Mouse (Mus musculus) heart, embryonic 11.5 days (tissue): ENCODE measurements around the gene Slc25a53. TPM values are rescaled to one million over a fixed set of nuclear protein-coding genes. Genes with fewer than 3 reads are reported as not detected.

ENCODE experiments used
- ATAC-seq: fragments of 200-750 bp; cut with Nextera tagmentation; replicated peaks from 2 replicates; pipeline ENCODE4 v1.8.0; 2017; ENCODE audit warnings: moderate library complexity; ENCODE audit not compliant: insufficient number of reproducible peaks, low FRiP score, low TSS enrichment
- H3K27ac ChIP-seq: fragments of 300-500 bp; sonication (generic); 2 replicates; pipeline ENCODE4 v1.5.1; 2014; ENCODE audit warnings: mild to moderate bottlenecking, low read depth, low read length
- H3K27me3 ChIP-seq: fragments of 300-500 bp; sonication (generic); 2 replicates; pipeline ENCODE4 v1.6.1; 2014; ENCODE audit warnings: mild to moderate bottlenecking, low read length, mixed read lengths; ENCODE audit not compliant: control insufficient read depth, insufficient read depth
- H3K36me3 ChIP-seq: fragments of 300-500 bp; sonication (generic); 2 replicates; pipeline ENCODE4 v1.6.1; 2014; ENCODE audit warnings: mild to moderate bottlenecking, low read length, moderate library complexity, mixed read lengths; ENCODE audit not compliant: control insufficient read depth, insufficient read depth
- H3K4me1 ChIP-seq: fragments of 300-500 bp; sonication (generic); 2 replicates; pipeline ENCODE4 v1.6.1; 2014; ENCODE audit warnings: low read length; ENCODE audit not compliant: control insufficient read depth, insufficient read depth
- H3K4me2 ChIP-seq: fragments of 300-500 bp; sonication (generic); 2 replicates; pipeline ENCODE4 v1.6.1; 2014; ENCODE audit warnings: mild to moderate bottlenecking, moderate library complexity
- H3K4me3 ChIP-seq: fragments of 300-500 bp; sonication (generic); 2 replicates; pipeline ENCODE4 v1.5.1; 2014; ENCODE audit warnings: low read depth, low read length
- H3K9ac ChIP-seq: fragments of 300-500 bp; sonication (generic); 2 replicates; pipeline ENCODE4 v1.6.1; 2014; ENCODE audit warnings: mild to moderate bottlenecking, low read depth, low read length, moderate library complexity
- H3K9me3 ChIP-seq: fragments of 300-500 bp; sonication (generic); replicated peaks from 2 replicates; pipeline ENCODE4 v1.6.1; 2016; ENCODE audit warnings: low read length; ENCODE audit not compliant: control insufficient read depth
- WGBS: fragments of 180-500 bp; shearing (Covaris S2); extraction: QIAGEN DNeasy Blood & Tissue Kit; methylation state at CpG from one replicate; pipeline ENCODE4 v1.1.7; 2014; ENCODE audit not compliant: insufficient replicate concordance; 5-methylcytosine and 5-hydroxymethylcytosine counted together
- polyA plus RNA-seq: library from polyadenylated mRNA; unstranded; fragments of >200 nt; fragmentation: Nextera tagmentation; extraction: Ambion mirVana; gene quantifications from 2 replicates; pipeline ENCODE4 v1.2.1, GENCODE M21; 2014

The Slc25a53 gene
- polyA plus RNA-seq, 1 experiment from 2014 or later: 5.5 TPM

GRCm38 (mm10) chrX:137030916-137031315 lies 7.2 kb downstream of the Slc25a53 start:
- no peaks in the 10 kb centered on the region for H3K36me3 ChIP-seq
- H3K4me3 ChIP-seq: no peak overlapping the region
- no peaks in the 10 kb centered on the region for H3K27me3 ChIP-seq
- 98% methylated on average over 8 of the region's 8 CpGs for WGBS
- H3K4me2 ChIP-seq: no peak overlapping the region
- no peaks in the 10 kb centered on the region for H3K4me1 ChIP-seq
- no peak overlapping the region for H3K9ac ChIP-seq
- no peak overlapping the region for H3K27ac ChIP-seq
- ATAC-seq: no peak
- H3K9me3 ChIP-seq: no peaks in the 10 kb centered on the region

GRCm38 (mm10) chrX:137019310-137019709 lies 18.8 kb downstream of the Slc25a53 start:
- H3K4me1 ChIP-seq: no peaks in the 10 kb centered on the region
- H3K9me3 ChIP-seq: no peaks in the 10 kb centered on the region
- H3K36me3 ChIP-seq: no peaks in the 10 kb centered on the region
- H3K4me3 ChIP-seq: no peak overlapping the region
- H3K27ac ChIP-seq: no peak overlapping the region
- no peak for ATAC-seq
- no peak overlapping the region for H3K9ac ChIP-seq
- 24% methylated on average over 1 of the region's 1 CpGs for WGBS
- no peaks in the 10 kb centered on the region for H3K27me3 ChIP-seq
- H3K4me2 ChIP-seq: no peak overlapping the region

- no peaks in the 10 kb centered on the region for H3K27me3 ChIP-seq
- H3K9me3 ChIP-seq: no peaks in the 10 kb centered on the region
- whole genome bisulfite sequencing: 65% methylated on average over 1 of the region's 1 CpGs
- no peaks in the 10 kb centered on the region for H3K4me1 ChIP-seq
- no peak for ATAC-seq
- no peak overlapping the region for H3K4me2 ChIP-seq
- H3K4me3 ChIP-seq: no peak overlapping the region
- H3K36me3 ChIP-seq: no peaks in the 10 kb centered on the region
- no peak overlapping the region for H3K27ac ChIP-seq
- no peak overlapping the region for H3K9ac ChIP-seq
Observed at GRCm38 (mm10) chrX:137017668-137018067, 20.4 kb downstream of the Slc25a53 start.

- no peak for ATAC-seq
Observed at GRCm38 (mm10) chrX:137015099-137015709, 22.9 kb downstream of the Slc25a53 start.

GRCm38 (mm10) chrX:136996256-136996655 lies 41.8 kb downstream of the Slc25a53 start:
- Histone ChIP-seq H3K36me3 (no peaks in the 10 kb centered on the region), H3K4me3 (no peak overlapping the region), H3K9me3 (no peaks in the 10 kb centered on the region), H3K27me3 (peaks cover 12% of the 10 kb centered on the region), H3K4me2 (no peak overlapping the region), H3K9ac (no peak overlapping the region), H3K4me1 (no peaks in the 10 kb centered on the region), H3K27ac (no peak overlapping the region)
- WGBS: 64% methylated on average over 2 of the region's 2 CpGs
- no peak for ATAC-seq

More at GRCm38 (mm10) chrX:137015099-137015709, 22.9 kb downstream of the Slc25a53 start:
- H3K4me3 ChIP-seq: no peak overlapping the region
- H3K9me3 ChIP-seq: no peaks in the 10 kb centered on the region
- H3K27ac ChIP-seq: no peak overlapping the region
- H3K36me3 ChIP-seq: no peaks in the 10 kb centered on the region
- no peak overlapping the region for H3K4me2 ChIP-seq
- H3K4me1 ChIP-seq: no peaks in the 10 kb centered on the region
- 52% methylated on average over 6 of the region's 6 CpGs for WGBS
- H3K9ac ChIP-seq: no peak overlapping the region
- no peaks in the 10 kb centered on the region for H3K27me3 ChIP-seq

GRCm38 (mm10) chrX:136993641-136994040 lies 44.5 kb downstream of the Slc25a53 start:
- H3K4me3 ChIP-seq: no peak overlapping the region
- H3K9me3 ChIP-seq: no peaks in the 10 kb centered on the region
- ATAC-seq: no peak
- peaks cover 12% of the 10 kb centered on the region for H3K27me3 ChIP-seq
- peak overlapping the region; percentile 68 for H3K4me2 ChIP-seq
- 37% methylated on average over 14 of the region's 14 CpGs for WGBS
- H3K4me1 ChIP-seq: no peaks in the 10 kb centered on the region
- H3K9ac ChIP-seq: no peak overlapping the region
- H3K36me3 ChIP-seq: no peaks in the 10 kb centered on the region
- no peak overlapping the region for H3K27ac ChIP-seq

GRCm38 (mm10) chrX:136992978-136993547 lies 45.0 kb downstream of the Slc25a53 start, which contains the start of gene Zcchc18:
TSS of gene Zcchc18 (plus strand) at chrX:136993155.
- Histone ChIP-seq H3K4me3 (peak within 1 kb of the TSS; percentile 36), H3K27me3 (peaks cover 12% of the 10 kb centered on the region)
- 16% methylated on average over 26 of the region's 26 CpGs for WGBS

GRCm38 (mm10) chrX:136992191-136992965 lies 45.7 kb downstream of the Slc25a53 start:
- Histone ChIP-seq H3K9ac (no peak overlapping the region), H3K9me3 (no peaks in the 10 kb centered on the region), H3K4me3 (peak overlapping the region; percentile 36), H3K27me3 (peaks cover 12% of the 10 kb centered on the region), H3K4me1 (no peaks in the 10 kb centered on the region), H3K4me2 (peak overlapping the region; percentile 68), H3K27ac (no peak overlapping the region), H3K36me3 (no peaks in the 10 kb centered on the region)
- no peak for ATAC-seq
- 21% methylated on average over 19 of the region's 19 CpGs for WGBS

More at GRCm38 (mm10) chrX:136992978-136993547, 45.0 kb downstream of the Slc25a53 start, which contains the start of gene Zcchc18:
- H3K4me2 ChIP-seq: peak within 1 kb of the TSS; percentile 68
- ATAC-seq: 0 out of 2 replicates have a peak, but pooled peaks have one; percentile 77
- H3K27ac ChIP-seq: no peak within 1 kb of the TSS
- no peaks in the 10 kb centered on the region for H3K4me1 ChIP-seq
- H3K9me3 ChIP-seq: no peaks in the 10 kb centered on the region
- no peak within 1 kb of the TSS for H3K9ac ChIP-seq
- no peaks in the 10 kb centered on the region for H3K36me3 ChIP-seq
